Mouse (Mus musculus) gastrocnemius, postnatal 14 days (tissue): Measurements from ENCODE around the gene Mfrp. TPM values are rescaled to one million over a fixed set of nuclear protein-coding genes. Genes with fewer than 3 reads are reported as not detected.

Experiments used
- DNase-seq: peaks from one replicate; pipeline ENCODE4 v3.0.0; 2021; ENCODE audit warnings: mixed read lengths
- intact Hi-C: fragments of 180-260 bp; cut with DNase I; formaldehyde crosslinking; loops from one replicate; pipeline ENCODE4 v1.15.1; 2025; ENCODE audit warnings: low total_unique reads
- total RNA-seq, 2 experiments: library from RNA; stranded (reverse); gene quantifications; 2 replicates each; pipeline ENCODE4 v1.2.3; 2021

The Mfrp gene
- total RNA-seq, 2 experiments from 2014 or later, result 0.06 TPM; not detected in 1

DNA sequence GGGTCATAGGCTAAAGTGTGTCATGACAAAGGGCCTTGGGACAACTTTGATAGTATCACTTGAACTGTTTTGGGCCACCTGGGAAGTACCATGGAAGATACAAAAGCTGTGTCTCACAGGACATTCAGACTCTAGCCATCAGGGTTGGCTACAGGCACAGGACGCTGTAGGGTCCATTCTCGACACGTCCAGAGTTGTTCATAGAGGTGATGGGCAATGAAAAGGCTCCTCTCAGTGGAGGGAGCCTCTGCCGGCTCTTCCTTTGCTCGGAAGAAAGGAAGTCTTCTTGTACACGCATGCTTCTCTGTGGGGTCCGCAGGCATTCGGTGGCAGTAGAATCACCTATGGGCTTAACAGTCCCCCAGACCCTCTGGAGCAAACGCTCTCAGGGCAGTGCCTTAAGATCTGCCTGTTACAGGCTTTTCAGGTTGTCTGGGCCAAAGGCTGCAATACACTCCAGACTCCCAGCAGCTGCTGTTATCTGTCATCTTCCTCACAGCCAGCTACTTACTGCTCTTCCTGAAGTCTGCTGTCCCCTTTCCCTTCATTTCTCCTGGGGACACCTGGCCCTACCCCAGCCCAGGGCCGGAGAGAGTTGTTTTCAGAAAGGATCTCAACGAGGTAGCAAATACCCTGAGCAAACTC is 24.1 kb upstream of the Mfrp start:
- DNase-seq, result no peak
- intact Hi-C loops, result no loop called here

DNA sequence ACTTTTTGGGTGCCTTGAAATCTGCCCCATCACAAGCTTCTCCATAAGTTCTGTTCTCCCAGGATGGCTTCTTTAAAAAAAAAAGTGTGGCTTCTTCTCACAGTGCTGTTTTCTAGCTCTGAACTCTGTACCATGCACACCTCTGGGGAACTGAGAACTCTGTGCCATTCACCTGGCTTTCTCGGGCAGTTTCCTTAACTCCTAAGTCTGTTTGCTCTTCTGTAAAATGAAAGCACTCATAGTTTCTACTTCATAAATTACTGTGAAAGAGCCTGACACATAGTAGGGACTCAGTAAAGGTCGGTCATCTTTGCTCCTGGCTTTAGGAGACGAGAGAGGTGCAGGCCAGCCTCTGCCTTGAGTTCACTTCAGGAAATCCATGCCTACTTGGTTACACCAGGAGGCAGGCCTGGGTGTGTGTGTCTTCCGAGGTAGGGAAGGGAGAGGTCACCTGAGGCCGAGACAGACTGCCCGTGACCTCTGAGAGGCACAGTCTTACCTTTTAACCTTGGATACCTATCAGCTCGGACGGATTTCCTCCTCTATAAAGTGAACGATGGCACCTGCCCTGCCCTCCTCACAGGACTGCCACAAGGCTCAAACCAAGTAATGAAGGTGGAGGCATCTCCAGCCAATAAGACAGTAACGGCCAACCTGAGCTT is 23.3 kb upstream of the Mfrp start:
- intact Hi-C loops, result no loop called here
- no peak for DNase-seq

DNA sequence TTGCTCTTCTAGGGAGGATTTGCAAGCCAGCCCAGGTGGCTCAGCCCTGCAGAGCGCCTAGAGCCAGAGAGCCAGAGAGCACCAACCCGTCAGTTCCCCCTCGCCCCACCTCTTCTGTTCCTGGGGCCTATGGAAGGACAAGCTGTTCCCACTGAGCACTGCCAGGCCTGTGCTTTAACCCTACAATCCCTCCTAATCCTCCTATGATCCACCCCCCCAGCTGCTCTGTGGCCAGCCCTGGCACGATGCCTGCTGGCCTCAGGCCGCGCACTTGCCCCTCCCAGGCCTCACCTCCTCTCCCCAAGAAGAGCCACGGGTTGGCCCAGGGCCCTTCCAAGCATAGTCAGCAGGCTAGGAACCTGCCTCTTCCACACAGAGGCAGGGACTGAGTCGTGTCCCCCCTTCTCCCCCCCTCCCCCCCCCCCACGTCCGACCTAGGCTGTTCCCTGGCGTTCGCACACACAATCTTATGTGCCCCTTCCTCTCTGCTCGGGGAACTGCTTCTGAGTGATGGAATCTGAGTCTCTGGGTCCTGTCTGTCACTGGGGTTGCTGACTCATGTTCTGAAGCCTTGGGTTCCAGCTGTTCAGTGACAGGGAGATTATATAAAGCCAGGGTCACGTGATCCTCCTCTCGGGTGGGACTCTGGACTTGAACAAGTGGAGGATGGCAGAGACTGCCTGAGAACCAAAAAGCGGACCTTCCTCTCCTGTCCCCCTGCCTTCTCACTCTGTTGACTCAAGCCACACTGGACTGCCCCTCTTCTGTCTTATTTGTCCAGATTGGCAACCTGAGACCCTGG is 22.4 kb upstream of the Mfrp start:
- peak; percentile 89 for DNase-seq
- intact Hi-C loops, result no loop called here

DNA sequence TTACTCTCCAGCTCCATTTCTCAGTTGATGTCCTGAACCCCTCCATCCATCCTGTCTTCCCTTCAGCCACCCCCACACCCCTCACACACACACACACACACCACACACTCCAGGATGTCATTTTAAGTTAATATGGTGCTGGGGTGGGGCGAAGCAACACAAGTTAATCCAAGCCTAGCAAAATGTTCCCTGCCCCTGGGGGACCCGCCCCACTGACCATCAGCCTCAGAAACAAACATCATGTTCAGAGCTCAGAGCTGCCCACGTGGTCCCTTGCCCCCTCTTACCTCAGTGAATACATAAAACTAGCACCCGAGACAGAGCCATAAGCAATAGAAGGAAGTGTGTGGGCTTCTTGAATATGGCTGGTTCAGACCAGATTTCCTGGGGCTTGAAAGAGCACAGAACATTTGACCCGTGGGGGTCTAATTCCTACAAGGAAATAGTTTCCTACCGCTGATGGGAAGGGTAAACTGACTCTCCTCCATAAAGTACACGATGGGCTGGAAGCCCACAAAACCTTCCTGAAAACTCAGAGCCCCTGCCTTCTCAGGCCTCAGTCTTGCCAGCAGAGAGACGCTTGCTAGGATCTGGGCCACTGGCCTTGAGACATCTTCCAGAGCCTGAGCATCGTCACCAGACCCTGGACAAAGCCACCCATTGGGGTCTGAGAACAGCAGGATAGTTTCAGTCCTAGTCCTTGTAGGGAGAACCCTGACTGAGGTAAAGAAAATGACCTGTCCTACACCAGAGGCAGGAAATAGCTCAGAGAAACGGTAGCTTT is 21.3 kb upstream of the Mfrp start:
- no peak for DNase-seq
- intact Hi-C loops, result no loop called here

DNA sequence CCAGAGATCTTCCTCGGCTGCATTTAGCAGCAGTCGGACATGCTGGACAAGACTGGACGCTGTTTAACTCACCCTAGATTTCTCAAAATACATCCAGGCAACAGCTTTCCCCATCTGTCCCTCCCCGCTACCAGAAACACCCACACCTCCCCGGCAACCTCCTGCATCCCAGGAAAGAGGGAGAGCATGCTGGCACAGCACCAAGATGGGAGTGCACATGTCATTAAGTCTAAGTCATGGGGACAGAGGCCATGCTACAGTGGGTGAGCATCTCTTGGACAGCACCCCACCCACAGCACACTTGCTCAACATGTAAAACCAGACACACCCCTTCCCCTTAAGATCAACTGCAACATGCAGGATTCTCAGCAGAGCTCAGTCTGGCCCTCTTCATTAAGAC is 20.6 kb upstream of the Mfrp start:
- intact Hi-C loops, result no loop called here
- DNase-seq, result no peak

DNA sequence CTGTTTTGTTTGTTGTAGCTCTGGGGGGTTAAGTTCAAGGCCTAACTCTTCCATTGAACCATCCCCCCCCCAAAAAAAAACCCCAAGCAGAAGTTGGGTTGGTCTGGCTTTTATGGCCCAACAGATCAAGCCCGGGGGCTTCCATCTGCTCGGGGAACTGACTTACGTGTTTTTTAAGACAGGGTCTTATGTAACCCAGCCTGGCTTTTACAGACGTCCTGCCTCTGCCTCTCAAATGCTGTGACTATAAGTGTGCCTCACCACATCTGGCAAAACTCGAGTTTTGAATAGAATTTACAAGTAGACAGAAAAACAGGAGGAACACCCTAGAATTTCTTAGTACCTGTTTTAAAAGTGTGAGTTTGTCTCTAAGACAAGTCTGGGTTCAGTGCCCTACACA is 19.9 kb upstream of the Mfrp start:
- intact Hi-C loops, result no loop called here
- DNase-seq, result no peak

DNA sequence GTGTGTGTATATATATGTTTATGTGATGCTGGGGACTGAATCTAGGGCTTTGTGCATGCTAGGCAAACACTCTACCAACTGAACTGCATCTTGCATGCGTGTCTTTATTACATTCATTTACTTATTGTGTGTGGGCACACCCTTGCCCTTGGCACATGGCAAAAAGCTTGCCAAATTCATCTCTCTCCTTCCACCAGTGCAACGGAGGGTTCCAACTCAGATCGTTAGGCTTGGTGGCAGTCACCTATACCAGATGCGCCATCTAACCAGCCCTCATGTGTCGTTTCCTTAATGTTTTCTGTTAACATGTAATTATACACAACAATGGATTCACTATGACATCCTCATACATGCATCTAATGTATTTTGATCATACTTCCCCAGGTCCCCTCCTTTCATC is 19.3 kb upstream of the Mfrp start:
- intact Hi-C loops, result no loop called here
- DNase-seq, result no peak

DNA sequence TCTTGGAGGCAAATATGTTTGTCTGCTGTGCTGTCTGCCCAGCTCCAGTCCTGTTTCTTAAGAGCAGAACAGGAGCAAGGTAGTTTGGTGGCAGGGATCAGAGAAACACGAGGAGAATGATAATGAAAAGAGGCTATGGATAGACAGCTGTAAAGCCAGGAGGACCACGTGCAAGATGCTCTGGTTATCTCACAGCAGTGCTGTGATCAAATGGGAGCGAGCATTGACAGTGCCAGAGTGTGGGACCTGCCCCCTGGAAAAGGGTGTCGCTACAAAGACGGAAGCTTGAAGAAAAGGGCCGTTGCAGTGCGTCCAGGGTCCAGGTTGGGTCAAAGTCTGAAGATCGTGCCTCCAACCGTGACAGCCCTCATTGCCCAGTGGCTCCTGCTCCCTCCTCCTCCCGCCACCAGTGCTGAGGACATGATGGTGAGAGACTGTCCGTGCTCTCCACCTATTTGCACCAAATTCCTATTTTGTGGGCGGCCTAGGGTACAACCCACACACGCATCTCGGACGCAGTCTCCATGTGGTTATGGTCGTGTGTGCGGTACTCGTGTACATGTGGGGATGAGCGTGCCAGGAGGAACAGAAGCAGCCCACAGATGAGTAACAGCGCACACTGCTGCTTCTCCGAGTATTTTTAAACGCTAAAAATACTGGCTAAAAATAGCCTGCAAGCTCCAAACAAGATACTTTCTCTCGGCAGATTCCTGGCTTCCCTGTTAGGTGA is 18.0 kb upstream of the Mfrp start:
- intact Hi-C loops, result no loop called here
- no peak for DNase-seq

DNA sequence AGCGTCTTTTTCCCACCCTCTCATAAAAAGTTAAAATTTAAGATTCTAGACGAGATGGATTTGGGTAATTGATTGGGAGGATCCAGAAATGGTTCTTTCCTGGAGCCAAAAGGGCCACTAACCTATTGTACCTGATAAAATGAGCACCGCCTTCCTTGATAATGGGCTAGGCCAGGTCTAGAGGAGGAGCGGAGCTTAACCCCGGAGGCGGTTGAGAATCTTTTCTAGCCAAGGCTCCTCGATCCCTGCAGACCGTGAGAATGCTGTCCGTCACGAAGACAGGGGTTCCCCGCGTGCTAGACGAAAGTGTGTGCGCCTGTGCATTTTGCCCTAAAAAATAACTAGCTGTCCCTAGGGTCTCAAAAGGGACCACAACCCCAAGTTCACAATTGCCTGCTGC is 17.3 kb upstream of the Mfrp start:
- no peak for DNase-seq
- intact Hi-C loops, result no loop called here

DNA sequence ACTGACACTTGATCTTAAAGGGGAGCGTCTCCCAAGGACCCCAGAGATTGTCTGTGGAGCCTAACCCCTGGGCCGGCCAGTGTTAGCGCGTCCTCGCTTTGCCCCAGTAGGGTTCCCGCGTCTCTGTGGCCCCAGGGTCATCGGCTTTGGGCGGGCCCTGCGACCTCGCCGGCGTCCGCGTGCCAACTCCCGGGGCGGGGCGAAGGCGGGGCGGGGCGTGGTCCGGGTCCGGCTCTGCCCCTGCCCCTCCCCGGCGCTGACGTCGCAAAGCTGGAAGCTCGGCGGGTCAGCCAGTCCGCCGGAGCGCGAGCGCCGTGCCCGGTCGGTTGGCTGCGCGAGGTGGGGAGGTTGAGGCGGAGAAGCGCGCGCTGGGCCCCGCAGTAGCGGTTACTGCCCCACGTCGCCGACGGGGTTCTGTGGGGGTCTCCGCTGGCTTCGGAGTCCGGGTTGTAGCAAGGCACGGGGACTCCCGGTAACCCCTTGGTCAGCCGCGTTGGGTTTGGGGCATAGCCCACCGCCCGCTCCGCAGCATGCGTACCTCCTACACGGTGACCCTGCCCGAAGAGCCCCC is 16.8 kb upstream of the Mfrp start:
- intact Hi-C loops, result no loop called here
- DNase-seq, result peak; percentile 97

DNA sequence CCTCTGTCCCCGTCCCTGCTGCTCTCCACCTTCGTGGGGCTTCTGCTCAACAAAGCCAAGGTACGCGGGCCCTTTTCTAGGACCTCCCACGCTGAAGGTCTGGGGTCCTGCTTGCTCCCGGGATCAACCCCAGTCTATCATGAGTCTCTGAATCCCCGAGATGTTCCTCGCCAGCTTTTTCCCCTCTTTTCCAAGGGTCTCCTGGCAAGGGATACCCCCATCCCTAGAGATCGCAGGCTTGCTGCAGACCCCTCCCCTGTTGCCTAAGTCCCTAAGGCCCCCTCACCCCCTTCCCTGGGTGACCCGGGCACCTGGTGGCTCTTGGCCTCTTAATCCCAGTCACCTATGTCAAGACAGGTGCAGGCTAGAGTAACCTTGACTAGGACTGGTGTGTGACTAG is 16.3 kb upstream of the Mfrp start:
- intact Hi-C loops, result no loop called here
- no peak for DNase-seq

DNA sequence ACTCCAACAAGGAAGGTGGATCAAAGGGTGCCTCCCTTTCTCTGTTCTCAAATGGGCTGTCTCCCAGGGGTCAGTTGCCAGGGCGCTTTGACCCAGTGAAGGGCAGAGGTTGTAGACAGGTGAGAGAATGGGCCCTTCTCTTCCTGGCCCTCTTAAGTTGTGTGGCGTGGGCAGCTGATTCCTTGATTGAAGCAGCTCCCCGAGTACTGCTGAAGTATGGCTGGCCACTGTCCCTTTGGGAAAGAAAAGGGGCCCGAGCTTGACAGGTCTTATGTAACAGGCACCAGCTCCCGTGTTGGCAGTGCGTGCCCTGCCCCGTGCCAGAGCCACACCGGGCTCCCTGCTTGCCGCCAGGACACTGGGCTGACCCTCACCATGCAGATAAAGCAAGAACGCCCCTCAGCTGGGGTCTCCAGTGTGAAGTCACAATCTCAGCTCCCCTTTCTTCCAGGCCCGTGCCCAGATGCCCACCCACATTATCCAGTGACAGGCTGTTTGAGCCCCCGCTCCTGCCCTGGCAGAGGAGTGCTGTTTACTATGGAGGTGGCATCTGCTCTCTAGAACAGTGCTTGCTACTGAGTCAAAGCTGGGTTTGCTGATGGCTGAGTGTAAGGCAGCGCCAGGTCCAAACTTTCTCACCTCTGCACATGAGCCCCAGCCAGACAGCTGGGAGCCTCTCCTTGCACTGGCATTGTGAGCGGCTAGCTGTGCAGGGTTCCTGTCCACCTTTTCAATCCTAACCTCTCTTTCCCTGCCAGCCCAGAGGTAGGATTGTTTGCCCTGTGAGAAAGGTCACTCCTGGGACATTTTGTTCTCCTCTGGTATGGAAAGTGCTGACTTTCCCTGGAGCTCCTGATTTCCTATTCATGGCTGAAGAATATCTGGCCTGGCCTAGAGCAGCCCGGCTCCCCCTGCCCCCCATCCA is 15.5 kb upstream of the Mfrp start:
- intact Hi-C loops, result no loop called here
- DNase-seq, result peak; percentile 76

DNA sequence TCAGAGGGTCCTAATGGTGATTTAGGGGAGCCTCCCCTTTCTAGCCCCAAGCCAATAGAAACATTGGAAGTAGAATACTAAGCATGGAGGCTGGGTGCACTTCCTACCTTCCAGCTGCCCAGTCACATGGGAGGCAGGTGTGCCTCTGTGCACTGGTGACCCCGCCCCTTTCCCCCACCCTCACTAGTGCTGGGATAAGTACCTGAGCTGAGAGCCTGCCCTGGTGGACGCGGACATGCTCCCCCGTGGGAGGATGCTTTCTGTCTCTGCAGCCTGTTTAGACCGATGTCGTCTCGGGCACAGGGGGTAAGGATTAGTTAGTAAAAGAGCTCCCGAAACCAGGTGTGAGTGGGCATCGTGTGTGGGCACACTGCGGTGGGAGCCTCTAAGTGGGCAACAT is 14.6 kb upstream of the Mfrp start:
- DNase-seq, result no peak
- intact Hi-C loops, result no loop called here

DNA sequence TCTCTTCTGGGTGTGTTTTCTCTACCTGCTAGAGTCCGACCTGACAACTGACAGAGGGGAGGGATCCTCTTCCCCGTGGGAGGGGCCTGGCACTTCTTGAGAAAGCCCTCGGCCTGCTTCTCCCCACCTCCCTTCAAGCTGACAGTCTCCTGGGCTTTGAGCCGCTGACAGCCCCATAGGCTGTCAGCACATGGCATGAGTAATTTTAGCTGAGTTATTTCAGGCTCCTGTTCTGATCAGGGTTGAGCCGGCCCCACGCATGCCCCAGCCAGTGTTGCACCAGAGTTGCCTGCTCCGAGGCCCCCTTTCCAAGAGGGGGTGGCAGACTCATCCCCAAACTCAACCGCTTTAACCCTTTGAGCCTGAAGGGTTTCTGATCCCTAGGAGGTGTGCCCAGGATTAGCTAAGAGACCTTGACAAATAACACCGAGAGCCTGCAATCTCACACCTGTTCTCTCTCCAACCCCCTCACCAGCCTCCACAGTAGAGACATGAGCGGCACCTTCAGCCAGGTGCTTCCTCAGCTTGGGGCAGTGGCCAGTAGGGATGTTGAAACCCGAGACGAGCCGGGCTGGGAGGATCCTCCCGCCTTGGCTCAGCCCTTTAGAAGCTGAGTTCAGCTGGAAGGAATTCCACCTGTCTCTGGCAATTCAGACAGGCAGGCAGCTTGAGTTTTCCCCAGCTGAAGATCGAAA is 13.6 kb upstream of the Mfrp start:
- peak; percentile 69 for DNase-seq
- intact Hi-C loops, result no loop called here

DNA sequence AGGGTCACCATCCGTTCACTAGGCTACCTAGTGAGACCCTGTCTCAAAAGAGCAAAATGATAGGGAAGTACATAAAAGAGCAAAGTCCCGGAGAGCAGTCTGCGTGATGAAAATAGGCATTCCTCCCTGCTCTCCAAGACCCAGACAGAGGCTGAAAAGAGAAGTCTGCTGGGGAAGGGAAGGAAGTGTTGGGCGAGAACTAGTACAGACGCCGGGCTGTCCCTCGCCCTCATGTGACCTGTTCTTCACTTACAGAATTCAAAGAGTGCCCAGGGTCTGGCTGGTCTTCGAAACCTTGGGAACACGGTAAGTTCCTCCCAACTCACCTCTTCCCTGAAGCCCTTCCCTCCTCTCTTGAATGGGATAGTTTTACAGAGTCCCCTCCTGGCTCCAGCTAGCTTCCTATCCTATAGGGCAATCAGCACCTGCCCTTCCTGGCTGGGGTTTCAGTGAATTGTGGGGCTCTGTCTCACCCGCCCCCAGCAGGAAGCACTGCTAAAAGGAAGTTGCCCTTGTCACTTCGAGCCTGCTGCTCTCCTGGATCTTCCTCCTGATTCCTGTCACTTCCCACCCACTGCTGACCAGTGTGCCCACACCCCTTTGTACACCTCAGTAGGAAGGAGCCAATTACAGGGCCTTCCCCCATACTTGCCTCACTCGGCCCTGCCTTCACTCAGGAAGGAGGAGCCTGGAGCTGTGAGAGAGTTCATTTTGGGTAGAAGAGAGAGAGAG is 12.5 kb upstream of the Mfrp start:
- intact Hi-C loops, result no loop called here
- no peak for DNase-seq

DNA sequence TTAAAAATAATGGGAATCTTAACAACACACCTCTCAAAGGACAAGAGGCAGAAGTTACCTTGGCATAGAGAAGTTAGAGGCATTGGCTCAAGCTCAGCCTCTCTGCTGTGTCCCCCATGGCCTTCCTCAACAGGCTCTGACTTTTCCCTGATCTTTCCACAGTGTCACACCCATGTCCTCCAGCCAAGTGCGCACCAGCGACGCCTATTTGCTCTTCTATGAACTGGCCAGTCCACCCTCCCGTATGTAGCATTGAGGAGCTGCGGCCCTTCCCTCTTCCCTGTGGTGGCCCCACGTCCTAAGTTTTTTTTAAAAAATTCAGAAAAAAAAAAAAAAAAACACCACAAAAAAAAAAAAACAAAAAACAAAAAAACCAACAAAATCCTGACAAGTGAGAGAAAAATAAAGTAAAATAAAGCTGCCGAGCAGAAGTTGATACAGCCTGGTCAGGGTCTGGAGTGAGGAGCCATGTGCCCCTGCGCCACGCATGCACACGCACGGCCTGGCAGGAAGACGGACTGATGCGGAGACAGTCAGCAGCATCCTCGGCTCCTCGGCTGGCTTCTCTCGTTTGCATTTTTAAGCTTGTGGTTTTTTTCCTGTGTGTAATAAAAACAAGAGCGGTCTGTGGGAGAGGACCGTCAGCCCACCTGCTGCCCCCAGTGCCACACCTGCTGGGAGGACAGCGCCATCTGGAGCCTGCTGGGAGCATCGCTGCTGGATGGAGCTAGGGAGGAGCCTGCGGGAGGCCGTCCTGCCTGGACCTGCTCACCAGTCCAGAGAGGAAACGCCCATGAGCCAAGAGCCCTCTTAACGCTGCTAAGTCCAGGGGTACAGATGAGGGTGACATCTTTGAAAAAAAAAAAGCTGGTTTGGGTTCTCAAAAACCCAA is 7.7 kb upstream of the Mfrp start:
- intact Hi-C loops, result no loop called here

More for the DNA sequence above, 7.7 kb upstream of the Mfrp start:
- peak; percentile 85 for DNase-seq
